Mouse (Mus musculus) bone marrow macrophage, adult 2 months (primary cell): ENCODE results near the gene Ptprb. TPM values are rescaled to one million over a fixed set of nuclear protein-coding genes. Genes with fewer than 3 reads are reported as not detected.

Source experiments
- H3K27ac ChIP-seq: 2 replicates; pipeline ENCODE4 v1.5.1; 2012; ENCODE audit warnings: low read depth, low read length; ENCODE audit not compliant: insufficient read depth
- H3K4me1 ChIP-seq: 2 replicates; pipeline ENCODE4 v1.6.1; 2012; ENCODE audit warnings: low read length; ENCODE audit not compliant: control insufficient read depth, insufficient read depth
- H3K4me3 ChIP-seq: 2 replicates; pipeline ENCODE4 v1.5.1; 2012; ENCODE audit warnings: mild to moderate bottlenecking, low read length, moderate library complexity; ENCODE audit not compliant: insufficient read depth
- CTCF ChIP-seq: IDR thresholded peaks from 2 replicates; pipeline ENCODE4 v1.5.1; 2012; ENCODE audit warnings: low read depth, mild to moderate bottlenecking, low read length, moderate library complexity
- POLR2A ChIP-seq: IDR thresholded peaks from 2 replicates; pipeline ENCODE4 v1.6.1; 2012; ENCODE audit warnings: mild to moderate bottlenecking, low read depth, low read length, borderline replicate concordance
- polyA plus RNA-seq: library from polyadenylated mRNA; stranded (reverse); fragments of >200 nt; gene quantifications from 2 replicates; pipeline ENCODE4 v1.2.4, GENCODE M21; 2012; ENCODE audit not compliant: missing spikeins, insufficient read depth, insufficient read length

The Ptprb gene
- polyA plus RNA-seq, 1 experiment, result not detected

DNA sequence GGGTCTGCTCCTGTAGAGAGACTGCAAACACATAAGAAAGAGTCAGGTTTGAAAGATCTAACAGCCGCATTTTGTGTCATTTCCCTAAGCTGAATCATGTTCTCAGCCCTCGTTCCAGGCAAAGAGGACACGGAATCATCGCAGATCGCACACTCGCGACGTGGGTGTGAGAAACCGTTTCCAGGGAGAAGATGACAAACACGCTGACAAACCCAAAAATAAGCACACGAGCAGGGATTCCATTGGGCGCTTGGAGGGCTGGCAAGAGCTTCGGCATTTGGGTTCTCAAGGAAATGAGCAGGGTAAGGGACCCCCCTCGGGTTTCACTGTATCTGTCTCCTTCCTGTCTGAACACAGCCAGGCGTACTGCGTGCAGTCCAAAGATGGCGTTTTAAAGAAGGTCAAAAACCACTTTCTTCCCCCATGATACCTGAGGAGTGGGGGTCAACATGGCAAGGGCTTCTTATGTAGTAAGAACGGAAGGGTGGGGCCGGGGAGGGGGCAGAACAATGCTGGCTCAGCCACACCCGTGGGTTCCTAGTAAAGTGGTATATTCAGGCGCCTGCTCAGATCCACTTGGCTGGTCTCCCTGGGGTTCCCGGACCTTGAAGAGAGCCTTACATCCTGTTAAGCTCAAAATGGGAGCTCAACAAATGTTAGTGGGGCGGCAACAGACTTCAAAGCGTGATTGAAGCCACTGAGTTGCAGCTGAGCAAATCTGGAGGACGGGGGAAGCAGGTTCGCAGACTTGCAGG, 152.9 kb downstream of the Ptprb start:
- H3K4me3 ChIP-seq, result no peak overlapping the region
- no peak overlapping the region for H3K27ac ChIP-seq
- TF ChIP-seq POLR2A, result no peak
- no peaks in the 10 kb centered on the region for H3K4me1 ChIP-seq

GRCm38 (mm10) chr10:116432421-116432820, 157.1 kb downstream of the Ptprb start:
- Histone ChIP-seq H3K27ac (no peak overlapping the region), H3K4me3 (no peak overlapping the region), H3K4me1 (no peaks in the 10 kb centered on the region)
- TF ChIP-seq POLR2A, result no peak
- no peak for TF ChIP-seq CTCF

GRCm38 (mm10) chr10:116435455-116435854, 160.1 kb downstream of the Ptprb start:
- Histone ChIP-seq H3K4me1 (no peaks in the 10 kb centered on the region), H3K27ac (no peak overlapping the region)
- TF ChIP-seq CTCF (no peak), POLR2A (no peak)

More at GRCm38 (mm10) chr10:116435455-116435854, 160.1 kb downstream of the Ptprb start:
- H3K4me3 ChIP-seq, result no peak overlapping the region

Other genes starting within 250 kb of the Ptprb start
- not detected in 2 replicates for gene 4933416C03Rik, start 161.6 kb upstream of the Ptprb start, polyA plus RNA-seq
- gene Kcnmb4, start 198.4 kb downstream of the Ptprb start, polyA plus RNA-seq, result not detected in 2 replicates